Mouse (Mus musculus) limb, embryonic 12.5 days (tissue): ENCODE results near the gene Chic2. TPM values are rescaled to one million over a fixed set of nuclear protein-coding genes. Genes with fewer than 3 reads are reported as not detected.

Experiments
- ATAC-seq: fragments of 200-750 bp; cut with Nextera tagmentation; 2 replicates; pipeline ENCODE4 v1.8.0; 2017; ENCODE audit warnings: low read depth, moderate TSS enrichment; ENCODE audit not compliant: insufficient number of reproducible peaks, insufficient read depth, low FRiP score, low TSS enrichment
- H3K27ac ChIP-seq: fragments of 300-500 bp; sonication (generic); 2 replicates; pipeline ENCODE4 v1.5.1; 2016; ENCODE audit warnings: mild to moderate bottlenecking, moderate library complexity
- H3K27me3 ChIP-seq: fragments of 300-500 bp; sonication (generic); 2 replicates; pipeline ENCODE4 v1.6.1; 2016; ENCODE audit warnings: mild to moderate bottlenecking, moderate library complexity
- H3K36me3 ChIP-seq: fragments of 300-500 bp; sonication (generic); 2 replicates; pipeline ENCODE4 v1.6.1; 2016; ENCODE audit warnings: mild to moderate bottlenecking, moderate library complexity
- H3K4me1 ChIP-seq: fragments of 300-500 bp; sonication (generic); replicated peaks from 2 replicates; pipeline ENCODE4 v1.6.1; 2016
- H3K4me2 ChIP-seq: fragments of 300-500 bp; sonication (generic); 2 replicates; pipeline ENCODE4 v1.6.1; 2016; ENCODE audit warnings: mild to moderate bottlenecking, moderate library complexity
- H3K4me3 ChIP-seq: fragments of 300-500 bp; sonication (generic); replicated peaks from 2 replicates; pipeline ENCODE4 v1.5.1; 2016; ENCODE audit warnings: mild to moderate bottlenecking
- H3K9ac ChIP-seq: fragments of 300-500 bp; sonication (generic); replicated peaks from 2 replicates; pipeline ENCODE4 v1.6.1; 2016; ENCODE audit warnings: mild to moderate bottlenecking, moderate library complexity
- H3K9me3 ChIP-seq: fragments of 300-500 bp; sonication (generic); 2 replicates; pipeline ENCODE4 v1.6.1; 2016; ENCODE audit warnings: mild to moderate bottlenecking, moderate library complexity
- WGBS: fragments of 180-500 bp; shearing (Covaris S2); methylation state at CpG from one replicate; pipeline ENCODE4 v1.1.7; 2016; 5-methylcytosine and 5-hydroxymethylcytosine counted together
- polyA plus RNA-seq: library from polyadenylated mRNA; unstranded; fragments of >200 nt; fragmentation: Nextera tagmentation; extraction: Ambion mirVana; gene quantifications from 2 replicates; pipeline ENCODE4 v1.2.1, GENCODE M21; 2016

Chic2 gene
- 55.0 and 56.8 TPM in 2 replicates for polyA plus RNA-seq

DNA sequence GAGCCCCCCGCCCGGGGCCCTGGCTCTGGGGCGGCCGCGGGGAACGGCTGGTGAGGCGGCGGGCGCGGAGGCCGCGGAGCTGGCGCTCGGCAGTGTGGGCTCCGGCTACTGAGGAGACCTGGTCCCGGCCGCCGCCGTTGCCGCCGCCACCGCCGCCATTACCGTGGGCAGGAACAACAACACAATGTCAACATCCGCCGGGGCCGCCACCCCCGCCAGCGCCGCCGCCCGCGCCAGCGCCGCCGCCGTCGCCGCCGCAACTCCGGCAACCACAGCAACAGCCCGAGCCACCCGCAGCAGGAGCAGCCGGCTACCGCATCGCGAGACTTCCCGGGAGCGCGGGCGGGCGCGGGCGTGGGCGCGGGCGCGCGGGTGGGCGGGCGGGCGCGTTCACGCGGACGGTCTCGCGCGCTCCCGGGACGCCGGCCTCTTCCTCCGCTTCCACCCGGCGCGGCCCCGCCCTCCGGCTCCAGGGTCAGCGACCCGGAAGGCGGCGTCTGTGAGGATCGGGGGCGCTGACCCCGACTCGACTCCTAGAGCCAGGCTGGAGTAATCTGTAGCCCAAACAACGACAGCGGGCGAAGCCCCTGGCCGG is at the start of gene Chic2:
Gene Chic2 (minus strand): TSS at position 465 of the 595 bp plus-strand sequence.
- H3K9me3 ChIP-seq = no peaks in the 10 kb centered on the region
- ATAC-seq = peak; percentile 88
- H3K27ac ChIP-seq = peak within 1 kb of the TSS; percentile 90
- H3K4me1 ChIP-seq = peaks cover 14% of the 10 kb centered on the region
- H3K4me2 ChIP-seq = peak within 1 kb of the TSS; percentile 89
- H3K36me3 ChIP-seq = 0 out of 2 replicates have a peak, but pooled peaks cover 10% of the 10 kb centered on the region
- H3K27me3 ChIP-seq = no peaks in the 10 kb centered on the region
- 0% methylated on average over 64 of the region's 90 CpGs for WGBS
- H3K4me3 ChIP-seq = peak within 1 kb of the TSS; percentile 99
- peak within 1 kb of the TSS; percentile 98 for H3K9ac ChIP-seq

- 9% methylated on average over 4 of the region's 4 CpGs for WGBS
- Histone ChIP-seq H3K36me3 (no peaks in the 10 kb centered on the region), H3K27me3 (peaks cover 90% of the 10 kb centered on the region), H3K9me3 (no peaks in the 10 kb centered on the region), H3K27ac (no peak overlapping the region), H3K9ac (no peak overlapping the region), H3K4me2 (no peak overlapping the region), H3K4me3 (no peak overlapping the region), H3K4me1 (0 out of 2 replicates have a peak, but pooled peaks cover 8% of the 10 kb centered on the region)
- ATAC-seq = no peak
Measured at GRCm38 (mm10) chr5:75085906-75086305, 41.3 kb upstream of the Chic2 start.

GRCm38 (mm10) chr5:75085521-75085875 is 40.9 kb upstream of the Chic2 start:
- ATAC-seq = no peak
- Histone ChIP-seq H3K9ac (no peak overlapping the region), H3K27ac (no peak overlapping the region), H3K27me3 (peaks cover 92% of the 10 kb centered on the region), H3K9me3 (no peaks in the 10 kb centered on the region), H3K36me3 (no peaks in the 10 kb centered on the region), H3K4me1 (0 out of 2 replicates have a peak, but pooled peaks cover 8% of the 10 kb centered on the region), H3K4me3 (no peak overlapping the region), H3K4me2 (no peak overlapping the region)
- 1% methylated on average over 17 of the region's 17 CpGs for WGBS

DNA sequence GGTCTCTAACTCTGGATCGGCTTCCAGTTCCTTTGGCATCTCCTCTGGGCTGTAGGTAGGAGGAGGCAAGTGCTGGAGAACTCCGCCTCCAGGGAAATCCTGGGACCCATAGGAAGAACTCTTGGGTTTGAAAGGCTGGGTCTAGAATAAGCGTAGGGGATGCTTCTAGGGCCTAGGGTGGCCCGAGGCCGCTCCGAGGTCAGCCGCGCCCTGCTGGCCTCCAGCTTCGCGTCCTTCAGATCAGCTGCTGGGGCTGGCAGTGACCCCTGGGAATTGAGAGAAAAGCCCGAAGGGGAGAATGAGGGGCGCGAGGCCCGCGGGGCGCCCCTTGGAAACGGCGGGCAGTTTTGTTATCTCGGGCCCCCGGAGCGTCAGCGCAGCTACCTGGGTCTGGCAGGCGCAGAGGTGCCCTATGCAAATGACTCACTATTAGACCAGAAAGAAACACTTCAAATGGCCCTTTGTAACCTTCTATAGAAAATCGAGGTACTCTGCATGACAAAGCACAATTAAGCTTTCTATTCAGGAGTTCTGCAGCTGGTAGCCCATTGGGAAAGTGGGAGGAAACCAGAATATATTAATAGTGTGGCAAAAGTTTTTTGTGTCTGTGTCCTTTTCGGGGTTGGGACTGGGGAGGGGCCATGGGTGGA is 40.4 kb upstream of the Chic2 start:
- no peak overlapping the region for H3K27ac ChIP-seq

DNA sequence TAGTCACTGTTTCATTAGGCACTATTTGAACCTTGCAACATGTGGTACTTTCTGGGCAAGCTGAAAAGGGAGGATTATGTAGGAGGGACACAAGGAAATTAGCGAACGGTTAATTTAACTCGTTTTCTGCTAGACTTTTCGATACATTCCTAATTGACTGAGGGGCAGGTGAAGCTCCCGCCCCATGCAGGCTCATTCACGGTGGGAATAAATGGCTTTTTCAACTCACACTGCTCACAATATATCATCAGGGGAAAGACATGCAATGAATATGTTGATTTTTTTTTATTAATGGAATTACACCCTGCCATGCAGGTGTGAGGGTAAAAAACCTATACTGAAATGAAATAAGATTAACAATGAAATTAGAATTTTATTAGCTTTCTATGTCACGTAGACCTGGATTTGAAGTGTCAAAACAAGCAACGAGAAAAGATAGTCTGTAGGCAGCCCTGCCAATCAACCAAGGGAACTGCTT is 39.9 kb upstream of the Chic2 start:
- no peak overlapping the region for H3K27ac ChIP-seq
- 3% methylated on average over 8 of the region's 8 CpGs for WGBS
- no peak for ATAC-seq
- H3K9me3 ChIP-seq = no peaks in the 10 kb centered on the region
- H3K4me1 ChIP-seq = 0 out of 2 replicates have a peak, but pooled peaks cover 8% of the 10 kb centered on the region
- H3K36me3 ChIP-seq = no peaks in the 10 kb centered on the region
- peaks cover 93% of the 10 kb centered on the region for H3K27me3 ChIP-seq
- H3K9ac ChIP-seq = no peak overlapping the region
- no peak overlapping the region for H3K4me3 ChIP-seq
- no peak overlapping the region for H3K4me2 ChIP-seq

More for the DNA sequence above, 40.4 kb upstream of the Chic2 start:
- H3K36me3 ChIP-seq = no peaks in the 10 kb centered on the region
- H3K4me3 ChIP-seq = 0 out of 2 replicates have a peak overlapping the region, but pooled peaks have one; percentile 8
- H3K4me1 ChIP-seq = 0 out of 2 replicates have a peak, but pooled peaks cover 8% of the 10 kb centered on the region
- H3K9me3 ChIP-seq = no peaks in the 10 kb centered on the region
- peak overlapping the region; percentile 23; the same call in 1 of the 2 replicates for H3K4me2 ChIP-seq
- WGBS = under 1% methylated on average over 25 of the region's 25 CpGs
- ATAC-seq = no peak; the same call in 1 of the 2 replicates
- H3K27me3 ChIP-seq = peaks cover 93% of the 10 kb centered on the region
- no peak overlapping the region for H3K9ac ChIP-seq

DNA sequence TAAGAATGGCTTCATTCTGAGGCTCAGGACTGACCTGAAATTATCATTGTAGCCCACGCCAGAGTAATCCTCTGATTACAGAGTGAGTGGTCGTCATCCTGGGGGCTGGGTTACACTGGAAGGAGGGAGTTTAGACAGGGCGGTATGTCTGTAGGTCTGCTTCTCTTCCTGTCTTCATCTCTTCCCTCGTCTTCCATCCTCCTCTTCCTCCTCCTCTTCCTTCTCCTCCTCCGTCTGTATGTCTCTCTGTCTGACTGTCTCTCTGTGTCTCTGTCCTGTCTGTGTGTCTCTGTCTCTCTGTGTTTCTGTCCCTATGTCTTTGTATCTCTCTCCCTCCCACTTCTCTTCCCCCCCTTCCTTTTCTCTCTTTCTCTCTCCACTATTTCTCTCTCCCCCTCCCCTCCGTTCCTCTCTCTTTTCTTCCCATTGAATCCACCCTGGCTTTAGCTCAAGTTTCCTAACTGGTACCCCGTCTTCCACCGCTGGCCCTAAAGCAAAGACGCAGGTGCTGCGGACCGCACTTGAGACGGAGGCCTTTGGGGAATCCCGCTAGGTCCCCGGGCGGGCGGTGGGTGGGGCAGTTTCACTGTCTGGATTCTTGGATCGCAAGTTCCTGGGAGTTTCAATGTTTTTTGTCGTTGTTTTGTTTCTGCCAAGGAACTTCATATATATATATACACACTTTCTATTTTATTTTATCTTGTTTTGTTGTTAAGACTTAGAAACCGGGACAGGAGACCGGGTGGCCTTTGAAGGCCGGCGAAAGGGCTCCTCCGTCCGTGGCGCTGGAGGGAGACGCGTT is 39.2 kb upstream of the Chic2 start:
- Histone ChIP-seq H3K27me3 (peaks cover 94% of the 10 kb centered on the region), H3K9ac (no peak overlapping the region), H3K9me3 (no peaks in the 10 kb centered on the region), H3K4me1 (0 out of 2 replicates have a peak, but pooled peaks cover 8% of the 10 kb centered on the region), H3K4me3 (no peak overlapping the region), H3K4me2 (0 out of 2 replicates have a peak overlapping the region, but pooled peaks have one; percentile 24), H3K36me3 (no peaks in the 10 kb centered on the region), H3K27ac (no peak overlapping the region)
- ATAC-seq = no peak
- 2% methylated on average over 27 of the region's 27 CpGs for WGBS

- Histone ChIP-seq H3K4me2 (no peak overlapping the region), H3K4me3 (no peak overlapping the region), H3K27me3 (peaks cover 95% of the 10 kb centered on the region), H3K9me3 (no peaks in the 10 kb centered on the region), H3K36me3 (no peaks in the 10 kb centered on the region), H3K9ac (no peak overlapping the region), H3K27ac (no peak overlapping the region), H3K4me1 (0 out of 2 replicates have a peak, but pooled peaks cover 8% of the 10 kb centered on the region)
- ATAC-seq = no peak
- WGBS = 1% methylated on average over 14 of the region's 14 CpGs
Measured at GRCm38 (mm10) chr5:75083061-75083460, 38.5 kb upstream of the Chic2 start.

GRCm38 (mm10) chr5:75082439-75082838 is 37.9 kb upstream of the Chic2 start:
- Histone ChIP-seq H3K4me3 (no peak overlapping the region), H3K9me3 (no peaks in the 10 kb centered on the region), H3K36me3 (no peaks in the 10 kb centered on the region), H3K9ac (no peak overlapping the region), H3K27ac (no peak overlapping the region), H3K4me2 (no peak overlapping the region), H3K4me1 (0 out of 2 replicates have a peak, but pooled peaks cover 8% of the 10 kb centered on the region), H3K27me3 (peaks cover 96% of the 10 kb centered on the region)
- 4% methylated on average over 6 of the region's 6 CpGs for WGBS
- ATAC-seq = no peak

DNA sequence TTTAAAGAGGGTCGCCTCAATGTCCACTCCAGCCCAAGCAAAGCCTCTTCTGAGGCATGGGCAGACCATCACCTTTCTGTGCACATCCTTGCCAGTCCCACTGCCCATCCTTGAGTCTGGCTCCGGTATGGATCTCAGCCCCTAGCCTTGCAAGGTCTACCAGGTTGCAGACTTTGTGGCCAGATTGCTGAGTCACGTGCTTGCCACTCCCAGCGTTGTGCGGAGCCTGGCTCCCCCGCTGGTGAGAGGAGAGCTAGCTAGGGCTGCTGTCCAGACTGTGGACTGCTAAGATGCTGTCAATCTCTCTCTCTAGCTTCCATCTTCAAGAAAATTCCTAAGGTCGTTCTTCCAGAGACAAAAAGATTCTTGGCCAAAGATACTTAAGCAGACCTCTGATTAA is 35.0 kb upstream of the Chic2 start:
- WGBS = under 1% methylated on average over 7 of the region's 7 CpGs
- peaks cover 20% of the 10 kb centered on the region for H3K4me1 ChIP-seq
- H3K4me3 ChIP-seq = no peak overlapping the region
- H3K27ac ChIP-seq = no peak overlapping the region
- no peak for ATAC-seq
- no peaks in the 10 kb centered on the region for H3K36me3 ChIP-seq
- H3K9ac ChIP-seq = no peak overlapping the region
- H3K9me3 ChIP-seq = no peaks in the 10 kb centered on the region
- no peak overlapping the region for H3K4me2 ChIP-seq
- peaks cover 97% of the 10 kb centered on the region for H3K27me3 ChIP-seq

GRCm38 (mm10) chr5:75077051-75077380 is 32.4 kb upstream of the Chic2 start:
- Histone ChIP-seq H3K4me1 (peaks cover 28% of the 10 kb centered on the region), H3K4me2 (no peak overlapping the region), H3K27ac (no peak overlapping the region), H3K27me3 (peaks cover 97% of the 10 kb centered on the region), H3K4me3 (no peak overlapping the region), H3K9me3 (no peaks in the 10 kb centered on the region), H3K36me3 (no peaks in the 10 kb centered on the region), H3K9ac (no peak overlapping the region)
- ATAC-seq = no peak
- under 1% methylated on average over 19 of the region's 19 CpGs for WGBS
